Mouse (Mus musculus) right cerebral cortex, postnatal 14 days (tissue): ENCODE measurements around the gene Kncn.

ENCODE experiments used
- DNase-seq: peaks from one replicate; pipeline ENCODE4 v3.0.0; 2022

Gene Kncn

DNA sequence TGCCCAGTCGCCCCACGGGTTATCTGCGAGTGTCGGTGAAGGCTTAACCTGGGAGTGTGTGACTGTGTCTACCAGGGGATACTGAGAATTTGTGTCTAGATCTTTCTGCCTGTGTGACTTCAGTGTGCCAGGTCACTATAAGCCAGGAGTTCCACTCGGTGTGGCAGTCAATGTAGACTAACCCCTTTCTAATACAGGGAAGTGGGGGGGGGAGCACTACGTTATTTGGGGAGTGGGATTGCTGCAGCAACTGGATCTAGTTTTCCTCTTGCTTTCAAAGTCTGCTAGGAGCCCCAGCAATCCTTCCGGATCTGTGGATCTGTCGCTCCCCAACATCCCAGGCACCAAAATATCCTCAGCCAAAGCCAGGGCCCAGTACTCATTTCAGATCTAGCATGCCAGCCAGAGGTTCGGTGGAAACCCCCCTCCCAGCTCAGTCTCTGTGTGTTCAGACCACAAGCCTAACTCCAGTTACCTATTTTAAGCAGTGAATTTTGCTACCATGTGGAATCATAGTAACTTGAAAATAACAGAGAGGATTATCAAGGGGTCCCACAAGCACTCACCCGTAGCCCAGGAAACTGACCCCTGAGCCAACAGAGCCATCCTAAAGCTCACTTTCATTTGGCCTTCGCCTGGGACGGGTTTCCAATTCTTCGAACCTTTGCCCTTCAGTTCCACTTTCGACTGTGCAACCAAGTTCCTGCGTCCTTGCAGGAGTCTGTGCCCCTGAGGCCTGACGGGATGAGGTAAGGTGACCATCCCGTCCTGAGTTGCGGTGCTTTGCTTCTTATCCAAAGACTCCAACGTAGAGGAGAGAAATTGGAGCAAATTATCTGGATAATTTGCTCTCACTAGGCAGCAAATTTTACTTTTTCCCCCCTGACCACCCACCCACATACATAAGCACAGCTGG lies 53.1 kb downstream of the Kncn start:
- DNase-seq = no peak

- DNase-seq = peak; percentile 15
Observed at GRCm38 (mm10) chr4:115938276-115939160, 54.3 kb downstream of the Kncn start.
